Mouse (Mus musculus) kidney, adult 2 months (tissue): ENCODE data around the gene Vps33a. TPM values are rescaled to one million over a fixed set of nuclear protein-coding genes. Genes with fewer than 3 reads are reported as not detected.

Source experiments
- DNase-seq: peaks from one replicate; pipeline ENCODE4 v3.0.0; 2021
- H3K27ac ChIP-seq: fragments of 200-500 bp; 2 replicates; pipeline ENCODE4 v1.5.1; 2012; ENCODE audit warnings: low read depth, low read length, control low read depth, inconsistent platforms; ENCODE audit not compliant: insufficient read depth
- H3K27me3 ChIP-seq: fragments of 200-500 bp; replicated peaks from 2 replicates; pipeline ENCODE4 v1.6.1; 2012; ENCODE audit warnings: mild to moderate bottlenecking, moderate library complexity, low read length, inconsistent platforms; ENCODE audit not compliant: control insufficient read depth, insufficient read depth
- H3K36me3 ChIP-seq: fragments of 200-500 bp; 2 replicates; pipeline ENCODE4 v1.6.1; 2012; ENCODE audit warnings: mild to moderate bottlenecking, moderate library complexity, low read length, inconsistent platforms; ENCODE audit not compliant: control insufficient read depth, insufficient read depth
- H3K4me1 ChIP-seq: fragments of 200-500 bp; 2 replicates; pipeline ENCODE4 v1.6.1; 2011; ENCODE audit warnings: low read length; ENCODE audit not compliant: control insufficient read depth, insufficient read depth
- H3K4me3 ChIP-seq: fragments of 200-500 bp; 2 replicates; pipeline ENCODE4 v1.5.1; 2011; ENCODE audit warnings: mild to moderate bottlenecking, low read depth, low read length, control low read depth; ENCODE audit not compliant: insufficient read depth
- CTCF ChIP-seq: fragments of 200-500 bp; conservative IDR thresholded peaks from 2 replicates; pipeline ENCODE4 v1.5.1; 2011; ENCODE audit warnings: low read depth, mild to moderate bottlenecking, control low read depth, low read length, moderate library complexity, mixed read lengths; ENCODE audit not compliant: insufficient read depth, insufficient read length
- POLR2A ChIP-seq: fragments of 200-500 bp; IDR thresholded peaks from one replicate; pipeline ENCODE4 v1.6.1; 2011; ENCODE audit warnings: low read depth, low read length, control low read depth
- WGBS: fragments of 180-500 bp; shearing (Covaris S2); methylation state at CpG from one replicate; pipeline ENCODE4 v1.1.7; 2018; 5-methylcytosine and 5-hydroxymethylcytosine counted together
- polyA plus RNA-seq: library from polyadenylated mRNA; depleted of rRNA; stranded (reverse); fragments of >200 nt; gene quantifications from 2 replicates; pipeline ENCODE4 v1.2.3, GENCODE M21; 2012; rRNA removed

The Vps33a gene
- polyA plus RNA-seq, 1 experiment, result 24.1 TPM

- WGBS, result 84% methylated on average over 11 of the region's 11 CpGs
- Histone ChIP-seq H3K27me3 (no peaks in the 10 kb centered on the region), H3K27ac (no peak overlapping the region), H3K4me1 (no peaks in the 10 kb centered on the region), H3K36me3 (no peaks in the 10 kb centered on the region), H3K4me3 (no peak overlapping the region)
- no peak for TF ChIP-seq POLR2A
- no peak for TF ChIP-seq CTCF
- no peak for DNase-seq
These were observed 85.0 kb downstream of the Vps33a start for GRCm38 (mm10) chr5:123487659-123488395.

Other genes starting within 250 kb of the Vps33a start
- gene Bcl7a, start 229.2 kb downstream of the Vps33a start, polyA plus RNA-seq, result 23.4 and 25.4 TPM in 2 replicates
- 20.4 TPM in 2 replicates for gene Mlxip, start 178.2 kb downstream of the Vps33a start, polyA plus RNA-seq
- gene Lrrc43, start 83.7 kb downstream of the Vps33a start, polyA plus RNA-seq, result not detected in 2 replicates
- gene Il31, start 83.5 kb downstream of the Vps33a start, polyA plus RNA-seq, result not detected in 2 replicates
- 0.05 TPM in 1 of 2 replicates, not detected in the other for gene B3gnt4, start 62.6 kb downstream of the Vps33a start, polyA plus RNA-seq
- gene Diablo, start 48.9 kb downstream of the Vps33a start, polyA plus RNA-seq, result 64.2 and 68.8 TPM in 2 replicates
- gene Gm49027, start 47.5 kb downstream of the Vps33a start, polyA plus RNA-seq, result 2.0 and 2.9 TPM in 2 replicates
- gene Clip1, start 111.6 kb upstream of the Vps33a start, polyA plus RNA-seq, result 19.0 and 24.4 TPM in 2 replicates
- 24.3 and 26.1 TPM in 2 replicates for gene Zcchc8, start 148.1 kb upstream of the Vps33a start, polyA plus RNA-seq
- 9.3 and 13.0 TPM in 2 replicates for gene Rsrc2, start 176.4 kb upstream of the Vps33a start, polyA plus RNA-seq
- 0.71 and 0.77 TPM in 2 replicates for gene Kntc1, start 176.7 kb upstream of the Vps33a start, polyA plus RNA-seq